Mouse (Mus musculus): ENCODE measurements at regions not wholly inside any gene's neighbourhood (a gene's known extent, or its start where the extent isn't known, plus 50 kb on each side); places are given as distances from the start of the nearest gene placed in this dataset.
"Not testable (repeated sequence)": the region's sequence is repeated elsewhere in the genome, so short reads cannot be mapped to it uniquely, and the experiment has no call there.

DNA sequence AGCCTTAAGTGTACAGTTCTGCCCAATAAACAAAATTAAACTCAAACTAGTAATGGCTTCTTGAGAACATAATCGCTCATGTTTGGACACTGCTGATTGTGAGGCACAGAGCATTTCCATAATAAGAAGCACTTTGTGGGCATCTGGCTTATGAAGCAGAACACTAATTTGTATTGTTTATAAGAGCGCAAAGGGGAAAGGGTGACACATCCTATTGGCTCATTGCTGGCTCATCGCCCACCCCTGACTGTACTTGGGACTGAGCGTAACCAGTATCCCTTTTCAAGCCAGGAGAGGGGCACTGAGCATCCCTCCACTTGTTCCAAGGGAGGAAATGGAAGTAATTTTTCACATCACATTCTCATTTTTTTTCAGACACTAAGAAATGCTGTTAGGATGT is 288.0 kb downstream of the Sfmbt2 start:
- 87% methylated on average over 4 of the region's 4 CpGs for WGBS
- Histone ChIP-seq H3K27ac (replicated peaks; ENCODE audit: low read depth, low read length) (no peak overlapping the region), H3K9ac (ENCODE audit: low read depth, low read length, severe bottlenecking) (no peak overlapping the region), H3K36me3 (ENCODE audit: control insufficient read depth, insufficient read depth, low read length) (no peaks in the 10 kb centered on the region), H3K27me3 (ENCODE audit: control insufficient read depth, insufficient read depth, low read length) (no peaks in the 10 kb centered on the region), H3K4me1 (ENCODE audit: control insufficient read depth, insufficient read depth, low read length) (peaks cover 2% of the 10 kb centered on the region; the same call in 1 of the 2 replicates), H3K9me3 (ENCODE audit: control insufficient read depth, low read length) (no peaks in the 10 kb centered on the region), H3K4me2 (replicated peaks; ENCODE audit: low read depth, low read length, severe bottlenecking) (no peak overlapping the region), H3K4me3 (replicated peaks; ENCODE audit: low read length) (no peak overlapping the region)
- no peak for TF ChIP-seq POLR2A (IDR thresholded peaks at IDR 0.05; ENCODE audit: borderline replicate concordance, extremely low read depth, insufficient read depth, insufficient read length)
- ATAC-seq (ENCODE audit: low FRiP score, low read depth) (no peak), DNase-seq (ENCODE audit: low spot score) (no peak)

DNA sequence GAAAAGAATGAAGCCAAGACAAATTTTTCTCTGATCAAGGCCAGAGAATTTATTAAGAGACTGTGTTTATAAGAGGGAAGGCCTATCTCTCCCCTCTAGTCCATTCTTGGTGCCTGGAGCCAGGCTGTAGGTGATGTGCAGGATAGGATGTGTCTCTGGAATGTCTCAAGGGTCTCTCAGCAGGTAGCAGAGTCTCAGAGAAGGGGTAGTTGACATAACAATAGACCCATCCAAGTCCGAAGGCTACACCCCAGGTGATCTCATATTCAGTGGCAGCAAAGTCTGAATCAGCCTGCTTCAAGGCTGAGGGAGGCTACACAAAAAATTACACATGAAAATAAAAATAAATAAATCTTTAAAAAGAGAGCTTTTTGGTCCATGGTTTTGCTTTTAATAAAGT is 297.6 kb downstream of the Sfmbt2 start:
- H3K4me1 ChIP-seq (ENCODE audit: control insufficient read depth, insufficient read depth, low read length): peaks cover 14% of the 10 kb centered on the region; the same call in 1 of the 2 replicates
- not testable (repeated sequence) for H3K9ac ChIP-seq (ENCODE audit: low read depth, low read length, severe bottlenecking); H3K9me3 ChIP-seq (ENCODE audit: control insufficient read depth, low read length); H3K4me3 ChIP-seq (replicated peaks; ENCODE audit: low read length); H3K27me3 ChIP-seq (ENCODE audit: control insufficient read depth, insufficient read depth, low read length); ATAC-seq (ENCODE audit: low FRiP score, low read depth); DNase-seq (ENCODE audit: low spot score); H3K27ac ChIP-seq (replicated peaks; ENCODE audit: low read depth, low read length); H3K36me3 ChIP-seq (ENCODE audit: control insufficient read depth, insufficient read depth, low read length); H3K4me2 ChIP-seq (replicated peaks; ENCODE audit: low read depth, low read length, severe bottlenecking)
- 59% methylated on average over 1 of the region's 1 CpGs for WGBS

GRCm38 (mm10) chr2:10670423-10671298 is 300.4 kb downstream of the Sfmbt2 start:
- H3K4me2 ChIP-seq (replicated peaks; ENCODE audit: low read depth, low read length, severe bottlenecking): no peak overlapping the region
- H3K27me3 ChIP-seq (ENCODE audit: control insufficient read depth, insufficient read depth, low read length): no peaks in the 10 kb centered on the region
- WGBS: 39% methylated on average over 7 of the region's 7 CpGs
- H3K4me1 ChIP-seq (ENCODE audit: control insufficient read depth, insufficient read depth, low read length): peaks cover 14% of the 10 kb centered on the region; the same call in 1 of the 2 replicates
- DNase-seq (ENCODE audit: low spot score): no peak
- H3K4me3 ChIP-seq (replicated peaks; ENCODE audit: low read length): no peak overlapping the region
- H3K9ac ChIP-seq (ENCODE audit: low read depth, low read length, severe bottlenecking): no peak overlapping the region
- no peaks in the 10 kb centered on the region for H3K9me3 ChIP-seq (ENCODE audit: control insufficient read depth, low read length)
- H3K36me3 ChIP-seq (ENCODE audit: control insufficient read depth, insufficient read depth, low read length): no peaks in the 10 kb centered on the region
- no peak for ATAC-seq (ENCODE audit: low FRiP score, low read depth)
- no peak overlapping the region for H3K27ac ChIP-seq (replicated peaks; ENCODE audit: low read depth, low read length)
- no peak for TF ChIP-seq POLR2A (IDR thresholded peaks at IDR 0.05; ENCODE audit: borderline replicate concordance, extremely low read depth, insufficient read depth, insufficient read length)

- H3K4me3 ChIP-seq (replicated peaks; ENCODE audit: low read length): no peak overlapping the region
- no peak overlapping the region for H3K9ac ChIP-seq (ENCODE audit: low read depth, low read length, severe bottlenecking)
- H3K9me3 ChIP-seq (ENCODE audit: control insufficient read depth, low read length): no peaks in the 10 kb centered on the region
- H3K36me3 ChIP-seq (ENCODE audit: control insufficient read depth, insufficient read depth, low read length): no peaks in the 10 kb centered on the region
- H3K4me2 ChIP-seq (replicated peaks; ENCODE audit: low read depth, low read length, severe bottlenecking): no peak overlapping the region
- TF ChIP-seq POLR2A (IDR thresholded peaks at IDR 0.05; ENCODE audit: borderline replicate concordance, extremely low read depth, insufficient read depth, insufficient read length): no peak
- DNase-seq (ENCODE audit: low spot score): no peak
- ATAC-seq (ENCODE audit: low FRiP score, low read depth): no peak
- no peak overlapping the region for H3K27ac ChIP-seq (replicated peaks; ENCODE audit: low read depth, low read length)
- WGBS: 44% methylated on average over 2 of the region's 2 CpGs
- H3K27me3 ChIP-seq (ENCODE audit: control insufficient read depth, insufficient read depth, low read length): no peaks in the 10 kb centered on the region
- peaks cover 14% of the 10 kb centered on the region; the same call in 1 of the 2 replicates for H3K4me1 ChIP-seq (ENCODE audit: control insufficient read depth, insufficient read depth, low read length)
Observed at GRCm38 (mm10) chr2:10671299-10671632, 301.0 kb downstream of the Sfmbt2 start.

DNA sequence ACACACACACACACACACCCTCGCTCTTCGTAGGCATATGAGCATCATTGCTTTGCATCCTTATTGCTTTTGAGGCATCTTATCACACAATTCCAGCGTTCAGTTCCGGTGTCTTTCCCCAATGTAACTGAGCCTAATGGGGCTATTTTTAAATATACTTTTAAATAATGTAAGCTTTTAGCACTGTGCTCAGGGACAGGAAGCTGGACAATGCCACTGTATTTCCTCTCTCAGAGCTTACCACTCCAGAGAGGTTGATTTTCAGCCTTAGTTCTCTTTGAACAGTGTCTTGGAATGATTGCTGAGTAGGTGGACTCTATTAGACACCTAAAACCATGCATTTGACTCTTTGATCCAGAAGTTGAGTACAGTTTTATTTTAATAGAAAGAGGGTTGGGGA is 301.9 kb downstream of the Sfmbt2 start:
- Histone ChIP-seq H3K4me3 (replicated peaks; ENCODE audit: low read length) (no peak overlapping the region), H3K36me3 (ENCODE audit: control insufficient read depth, insufficient read depth, low read length) (no peaks in the 10 kb centered on the region), H3K9me3 (ENCODE audit: control insufficient read depth, low read length) (no peaks in the 10 kb centered on the region), H3K4me1 (ENCODE audit: control insufficient read depth, insufficient read depth, low read length) (peaks cover 14% of the 10 kb centered on the region; the same call in 1 of the 2 replicates), H3K27ac (replicated peaks; ENCODE audit: low read depth, low read length) (no peak overlapping the region), H3K27me3 (ENCODE audit: control insufficient read depth, insufficient read depth, low read length) (no peaks in the 10 kb centered on the region), H3K9ac (ENCODE audit: low read depth, low read length, severe bottlenecking) (no peak overlapping the region), H3K4me2 (replicated peaks; ENCODE audit: low read depth, low read length, severe bottlenecking) (no peak overlapping the region)
- no peak for DNase-seq (ENCODE audit: low spot score)
- no peak for TF ChIP-seq POLR2A (IDR thresholded peaks at IDR 0.05; ENCODE audit: borderline replicate concordance, extremely low read depth, insufficient read depth, insufficient read length)
- 91% methylated on average over 4 of the region's 4 CpGs for WGBS
- ATAC-seq (ENCODE audit: low FRiP score, low read depth): no peak
